Mouse (Mus musculus) layer of hippocampus, adult 8-10 months (tissue): ENCODE measurements around the gene Aldh1l1. TPM values are rescaled to one million over a fixed set of nuclear protein-coding genes. Genes with fewer than 3 reads are reported as not detected.

Experiments
- DNase-seq, 2 experiments: peaks; one replicate each; pipeline ENCODE4 v3.0.0; 2022; ENCODE audit warnings: low spot score in 2 of 2
- total RNA-seq, 4 experiments: library from RNA; stranded (reverse); gene quantifications; 2 replicates each; pipeline ENCODE4 v1.2.4; 2022

Gene Aldh1l1
- total RNA-seq = 10 to 100 TPM; 40.8 to 52.0 (median 45.5) TPM

- no peak for DNase-seq
These were observed at the start of gene Aldh1l1 for GRCm38 (mm10) chr6:90486176-90486921. TSS of gene Aldh1l1 (plus strand) at chr6:90486427.

DNA sequence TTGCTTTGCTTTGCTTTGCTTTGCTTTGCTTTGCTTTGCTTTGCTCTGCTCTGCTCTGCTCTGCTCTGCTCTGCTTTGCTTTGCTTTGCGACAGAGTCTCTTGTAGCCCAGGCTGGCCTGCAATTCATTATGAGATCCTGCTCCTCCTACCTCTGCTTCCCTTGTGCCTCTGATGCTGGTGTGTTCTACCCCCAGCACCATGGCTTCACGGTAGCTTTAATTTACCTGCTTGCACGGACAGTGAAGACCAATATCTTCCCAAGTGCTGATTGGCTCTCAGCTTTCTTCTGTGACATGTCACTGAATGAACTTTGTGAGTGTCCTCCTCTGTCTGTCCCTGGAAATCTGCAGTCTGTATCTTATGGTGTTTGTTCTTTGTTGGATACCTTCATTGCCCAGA is 49.2 kb upstream of the Aldh1l1 start:
- no peak for DNase-seq

DNA sequence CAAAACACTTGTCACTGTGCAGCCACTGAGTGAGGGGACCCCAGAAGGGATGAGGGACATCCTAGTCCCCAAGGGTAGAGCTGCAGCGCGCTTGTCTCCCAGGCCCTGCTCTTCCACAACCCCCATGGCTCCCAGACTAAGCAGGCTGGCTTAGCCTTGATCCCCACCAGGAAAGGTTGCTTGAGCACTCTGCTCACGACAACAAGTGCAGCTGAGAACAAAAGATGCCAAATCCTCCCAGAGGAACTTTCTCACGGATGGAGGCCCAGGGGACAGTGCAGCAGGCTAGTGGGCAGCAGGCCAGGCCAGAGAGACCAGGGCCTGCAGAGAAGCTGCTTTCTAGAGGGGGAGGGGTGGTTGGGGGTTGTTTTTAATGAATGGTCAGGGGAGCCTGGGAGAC is 39.3 kb upstream of the Aldh1l1 start:
- DNase-seq = no peak

DNA sequence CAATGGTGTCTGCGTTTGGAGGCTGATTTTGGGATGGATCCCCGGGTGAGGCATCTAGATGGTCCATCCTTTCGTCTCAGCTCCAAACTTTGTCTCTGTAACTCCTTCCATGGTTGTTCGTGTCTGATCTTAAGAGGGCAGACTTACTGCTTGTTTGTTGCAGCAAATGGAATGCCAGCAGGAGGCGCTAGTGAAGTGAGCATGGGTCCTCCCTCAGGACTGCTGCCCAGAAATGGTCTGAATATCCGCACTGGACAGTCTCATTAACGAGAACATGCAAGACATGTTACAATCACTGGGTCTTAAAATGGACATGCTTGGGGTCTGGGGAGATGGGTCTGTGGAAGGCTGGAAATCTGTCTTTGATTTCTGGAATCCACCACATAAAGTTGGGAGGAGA is 36.0 kb upstream of the Aldh1l1 start:
- DNase-seq = peak; percentile 73 to 90

GRCm38 (mm10) chr6:90450697-90451096 is 35.5 kb upstream of the Aldh1l1 start:
- DNase-seq = no peak

DNA sequence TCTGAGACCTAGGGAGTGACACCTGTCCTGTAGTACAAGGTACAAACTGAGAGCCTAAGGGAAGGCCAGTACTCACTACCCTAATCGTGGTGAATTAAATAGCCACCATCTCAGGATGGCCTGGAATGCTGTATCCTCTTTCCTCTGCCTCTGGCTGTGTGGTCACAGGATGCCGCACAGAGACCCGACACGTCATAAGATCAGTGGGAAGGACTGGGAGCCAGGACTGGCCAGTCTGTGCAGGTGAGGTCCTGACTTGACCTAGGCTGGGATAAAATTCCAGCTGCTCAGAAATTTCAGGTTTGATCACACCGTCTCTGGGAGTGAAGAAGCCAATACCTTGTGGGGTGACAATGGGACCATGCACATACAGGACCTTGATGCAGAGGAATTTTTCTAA is 34.7 kb upstream of the Aldh1l1 start:
- no peak for DNase-seq

DNA sequence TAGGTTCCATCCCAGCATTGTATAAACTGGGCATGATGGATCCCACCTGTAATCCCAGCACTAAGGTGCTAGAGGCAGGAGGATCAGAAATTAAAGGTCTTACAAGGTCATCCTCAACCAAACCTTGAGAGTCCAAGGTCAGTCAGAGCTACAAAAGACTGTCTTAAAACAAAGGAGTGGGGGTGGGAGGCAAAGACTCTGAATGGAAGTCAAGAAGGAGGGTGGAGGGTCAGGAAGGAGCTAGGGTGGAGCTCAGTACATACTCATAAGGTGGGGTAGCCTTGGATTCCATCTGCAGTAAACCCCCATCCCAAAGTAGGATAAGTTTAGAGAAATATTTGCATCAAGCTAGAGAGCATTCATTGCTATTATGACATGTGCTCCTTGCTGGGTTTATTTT is 33.6 kb upstream of the Aldh1l1 start:
- no peak for DNase-seq

DNA sequence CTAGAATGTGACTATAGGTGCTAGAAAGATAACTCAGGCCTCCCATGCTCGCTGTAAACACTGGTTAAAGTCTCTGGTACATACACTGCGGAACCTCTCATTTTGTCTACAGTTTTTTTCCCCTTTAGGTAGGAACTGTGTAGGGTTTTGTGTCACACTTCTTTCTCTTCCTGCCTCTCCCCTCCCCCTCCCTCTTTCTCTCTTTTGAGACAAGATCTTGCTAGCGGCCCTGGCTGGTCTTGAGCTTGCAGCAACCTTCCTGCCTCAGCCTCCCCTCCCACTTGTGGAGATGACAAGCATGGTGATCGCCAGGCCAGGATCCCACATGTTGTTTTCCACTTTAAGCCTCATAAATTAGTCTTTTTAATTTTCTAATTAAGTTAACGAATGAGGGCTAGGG is 32.5 kb upstream of the Aldh1l1 start:
- DNase-seq = no peak

DNA sequence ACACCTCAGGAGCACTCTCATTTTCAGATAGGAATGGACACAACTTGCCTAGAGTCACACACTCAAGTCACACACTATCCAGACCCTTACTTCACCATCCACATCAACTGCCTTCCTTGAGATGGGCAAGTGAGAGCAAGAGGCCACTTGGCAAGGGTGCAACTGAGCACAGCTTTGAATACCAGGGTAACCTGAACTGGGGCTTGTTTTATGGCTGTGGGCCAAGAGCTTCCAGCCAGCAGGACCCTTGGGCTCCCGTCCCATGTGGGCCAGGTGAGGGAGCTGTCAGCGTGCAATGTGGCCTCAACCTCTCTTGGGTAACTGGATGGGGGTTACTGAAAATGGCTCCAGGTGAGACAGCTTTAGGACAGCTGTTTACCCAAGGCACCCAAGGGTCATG is 28.8 kb upstream of the Aldh1l1 start:
- DNase-seq = no peak

GRCm38 (mm10) chr6:90461181-90461580 is 25.0 kb upstream of the Aldh1l1 start:
- no peak for DNase-seq

DNA sequence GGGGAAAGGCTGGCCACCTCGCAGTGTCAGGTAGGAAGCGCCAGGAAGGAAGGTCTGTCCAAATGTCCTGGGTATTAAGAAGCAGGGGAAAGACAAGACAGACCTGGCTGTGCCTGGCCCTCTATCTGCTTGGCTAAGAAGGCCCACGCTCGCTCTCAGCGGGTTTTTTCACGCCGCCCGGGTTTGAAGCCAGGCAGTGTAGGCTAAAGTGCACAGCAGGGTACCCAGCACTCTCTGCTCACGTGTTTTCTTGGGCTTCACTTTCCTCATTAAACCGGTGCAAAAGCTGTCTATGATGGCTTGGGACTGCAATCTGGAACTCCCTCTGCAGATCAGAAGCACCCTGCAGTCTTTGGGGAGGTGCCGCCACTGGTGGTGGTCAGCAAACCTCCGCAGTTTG is 24.5 kb upstream of the Aldh1l1 start:
- no peak for DNase-seq

GRCm38 (mm10) chr6:90462181-90462706 is 24.0 kb upstream of the Aldh1l1 start, which contains the start of gene Klf15:
TSS of gene Klf15 (plus strand) at chr6:90462576.
- peak; percentile 73 to 83 for DNase-seq

DNA sequence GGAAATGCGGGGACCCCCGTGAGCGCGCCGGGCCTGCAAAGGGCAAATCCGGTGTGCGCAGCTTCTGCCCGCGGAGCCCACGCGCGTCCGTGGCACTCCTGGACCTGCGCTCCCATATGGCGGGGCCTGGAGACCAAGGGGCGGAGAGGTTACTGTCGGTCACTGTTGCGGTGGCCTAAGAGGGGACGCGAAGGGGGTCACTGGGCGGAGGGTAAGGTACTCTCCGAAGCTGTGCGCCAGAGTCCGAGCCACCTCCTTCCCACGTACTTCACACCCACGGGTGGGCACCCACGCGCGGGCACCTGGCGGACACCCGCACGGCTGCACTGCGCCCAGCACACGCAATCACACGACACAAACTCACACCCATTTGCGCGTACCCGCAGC is 23.4 kb upstream of the Aldh1l1 start:
- DNase-seq = peak; percentile 44 to 50

GRCm38 (mm10) chr6:90463228-90463862 is 22.9 kb upstream of the Aldh1l1 start:
- DNase-seq = peak; percentile 92 to 93

DNA sequence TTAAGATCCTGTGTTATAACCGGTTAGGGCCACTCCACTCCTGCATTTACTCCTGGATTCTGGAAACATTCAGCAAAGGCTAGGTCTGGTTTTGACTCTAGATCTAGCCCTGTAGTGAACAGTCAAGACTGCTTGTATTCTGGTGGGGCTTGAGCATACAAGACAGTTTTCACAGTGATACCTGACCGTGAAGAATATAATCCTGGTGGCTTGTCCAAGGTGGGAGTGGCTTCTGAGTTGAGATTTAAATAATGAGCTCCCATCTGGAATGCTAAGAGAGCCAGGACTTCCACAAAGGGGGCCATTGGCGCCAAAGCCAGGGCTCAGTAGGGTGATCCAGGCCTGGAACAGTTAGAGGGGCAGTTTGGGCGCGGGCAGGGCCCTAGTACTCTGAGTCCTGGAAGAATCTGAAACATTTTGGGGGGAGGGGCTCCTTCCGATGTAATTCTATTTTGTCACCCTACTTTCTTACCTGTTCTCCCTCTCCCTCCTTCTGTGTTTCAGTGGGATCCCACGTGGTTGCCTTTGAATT is 22.3 kb upstream of the Aldh1l1 start:
- no peak for DNase-seq

DNA sequence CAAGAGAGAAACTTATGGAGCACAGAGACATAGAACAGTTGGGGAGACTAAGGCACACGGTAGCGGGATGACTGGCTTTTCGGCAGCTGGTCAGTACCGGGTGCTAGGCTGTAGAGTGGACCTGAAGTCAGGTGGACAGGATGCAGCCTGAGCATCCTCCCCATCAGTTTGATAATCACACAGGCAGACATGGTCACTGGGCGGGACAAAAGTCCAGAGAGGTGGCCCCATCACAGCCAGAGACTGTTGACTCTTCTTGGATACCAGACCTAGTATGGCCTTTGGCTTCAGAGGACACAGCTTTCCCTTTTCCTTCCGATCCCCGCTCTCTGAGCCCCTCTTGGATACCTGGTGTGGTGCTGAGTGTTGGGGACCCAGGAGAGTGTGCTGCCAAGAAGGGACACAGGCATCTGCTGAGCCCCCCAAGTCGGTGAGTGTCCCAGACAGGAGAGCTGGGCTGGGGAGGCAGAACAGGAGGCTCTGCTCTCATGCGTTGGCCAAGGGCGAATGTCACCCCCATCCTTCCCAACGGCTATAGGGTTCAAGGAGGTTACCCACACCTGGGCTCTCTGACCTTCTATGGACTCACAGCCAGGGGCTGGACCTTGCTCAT is 21.1 kb upstream of the Aldh1l1 start:
- DNase-seq = no peak

- DNase-seq = no peak
These were observed 20.1 kb upstream of the Aldh1l1 start for GRCm38 (mm10) chr6:90466079-90466478.

GRCm38 (mm10) chr6:90466847-90467410 is 19.3 kb upstream of the Aldh1l1 start:
- DNase-seq = no peak

- no peak for DNase-seq
These were observed 18.0 kb upstream of the Aldh1l1 start for GRCm38 (mm10) chr6:90468216-90468615.

- DNase-seq = no peak
These were observed 17.2 kb upstream of the Aldh1l1 start for GRCm38 (mm10) chr6:90469041-90469440.

- no peak for DNase-seq
These were observed 16.0 kb upstream of the Aldh1l1 start for GRCm38 (mm10) chr6:90470255-90470654.
